Mouse (Mus musculus) liver, embryonic 12.5 days (tissue): ENCODE data around the gene Ints4. TPM values are rescaled to one million over a fixed set of nuclear protein-coding genes. Genes with fewer than 3 reads are reported as not detected.
A peak's percentile ranks its signal among the peaks of the same experiment; 100 is the strongest.

ENCODE experiments used
- ATAC-seq: fragments of 200-750 bp; cut with Nextera tagmentation; 2 replicates; pipeline ENCODE4 v1.8.0; 2017; ENCODE audit warnings: moderate number of reproducible peaks, mild to moderate bottlenecking, moderate library complexity
- H3K27ac ChIP-seq: fragments of 300-500 bp; sonication (generic); 2 replicates; pipeline ENCODE4 v1.5.1; 2016; ENCODE audit warnings: mild to moderate bottlenecking
- H3K27me3 ChIP-seq: fragments of 300-500 bp; sonication (generic); replicated peaks from 2 replicates; pipeline ENCODE4 v1.6.1; 2016; ENCODE audit warnings: mild to moderate bottlenecking, moderate library complexity
- H3K36me3 ChIP-seq: fragments of 300-500 bp; sonication (generic); 2 replicates; pipeline ENCODE4 v1.6.1; 2016; ENCODE audit warnings: mild to moderate bottlenecking, moderate library complexity
- H3K4me1 ChIP-seq: fragments of 300-500 bp; sonication (generic); 2 replicates; pipeline ENCODE4 v1.6.1; 2016
- H3K4me2 ChIP-seq: fragments of 300-500 bp; sonication (generic); 2 replicates; pipeline ENCODE4 v1.6.1; 2016; ENCODE audit warnings: mild to moderate bottlenecking, moderate library complexity
- H3K4me3 ChIP-seq: fragments of 300-500 bp; sonication (generic); 2 replicates; pipeline ENCODE4 v1.5.1; 2016; ENCODE audit warnings: mild to moderate bottlenecking, moderate library complexity
- H3K9ac ChIP-seq: fragments of 300-500 bp; sonication (generic); 2 replicates; pipeline ENCODE4 v1.6.1; 2016; ENCODE audit warnings: mild to moderate bottlenecking, moderate library complexity
- H3K9me3 ChIP-seq: fragments of 300-500 bp; sonication (generic); replicated peaks from 2 replicates; pipeline ENCODE4 v1.6.1; 2016; ENCODE audit warnings: mild to moderate bottlenecking, moderate library complexity
- WGBS: fragments of 180-500 bp; shearing (Covaris S2); methylation state at CpG from one replicate; pipeline ENCODE4 v1.1.7; 2016; ENCODE audit not compliant: insufficient replicate concordance; 5-methylcytosine and 5-hydroxymethylcytosine counted together
- polyA plus RNA-seq: library from polyadenylated mRNA; unstranded; fragments of >200 nt; fragmentation: Nextera tagmentation; extraction: Ambion mirVana; gene quantifications from 2 replicates; pipeline ENCODE4 v1.2.1, GENCODE M21; 2016

The Ints4 gene
- polyA plus RNA-seq, 1 experiment from 2014 or later = 33.4 TPM

DNA sequence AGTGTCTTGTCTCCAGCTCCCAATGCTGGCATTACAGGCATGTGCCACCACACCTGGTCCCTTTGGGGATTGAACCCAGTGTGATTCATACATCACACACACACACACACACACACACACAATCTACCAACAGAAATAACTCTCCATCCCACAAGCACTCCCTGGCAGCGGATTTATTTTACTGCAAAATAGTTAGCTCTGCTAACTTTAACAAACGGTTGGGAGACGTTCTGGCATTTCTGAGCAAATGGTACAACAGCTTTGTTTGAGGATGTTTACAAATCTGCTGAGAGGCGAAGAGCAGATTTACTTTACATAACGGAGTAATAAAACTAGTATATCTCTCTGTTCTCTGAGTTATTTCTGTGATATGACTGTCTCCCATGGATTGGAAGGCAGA is 7.8 kb upstream of the Ints4 start:
- no peak for ATAC-seq
- Histone ChIP-seq H3K4me2 (no peak overlapping the region), H3K27ac (no peak overlapping the region), H3K4me1 (no peaks in the 10 kb centered on the region), H3K4me3 (no peak overlapping the region), H3K9ac (no peak overlapping the region), H3K9me3 (no peaks in the 10 kb centered on the region), H3K36me3 (no peaks in the 10 kb centered on the region), H3K27me3 (no peaks in the 10 kb centered on the region)
- WGBS = 61% methylated on average over 5 of the region's 5 CpGs

DNA sequence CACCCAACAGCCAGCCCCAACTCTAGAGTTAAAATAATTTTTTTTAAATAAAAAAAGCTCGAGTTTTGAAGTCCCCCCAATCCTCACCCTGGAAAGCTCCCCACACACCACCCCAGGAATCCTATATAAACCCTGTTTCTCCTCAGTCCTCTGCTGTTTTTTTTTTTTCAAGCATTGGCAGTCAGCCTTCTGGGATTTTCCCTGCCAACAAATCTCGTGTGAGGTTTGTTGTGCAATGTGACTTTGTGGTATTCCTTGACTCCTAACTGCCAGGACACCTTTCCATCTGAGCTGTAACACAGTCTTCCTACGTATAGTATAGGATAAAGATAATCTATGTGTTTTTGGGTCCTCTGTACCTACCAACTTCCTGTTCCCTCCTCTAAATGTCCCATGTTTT is 1.4 kb upstream of the Ints4 start:
- no peak overlapping the region for H3K4me2 ChIP-seq
- 52% methylated on average over 3 of the region's 3 CpGs for WGBS
- peaks cover 23% of the 10 kb centered on the region for H3K4me1 ChIP-seq
- no peaks in the 10 kb centered on the region for H3K27me3 ChIP-seq
- no peak overlapping the region for H3K4me3 ChIP-seq
- no peak for ATAC-seq
- no peaks in the 10 kb centered on the region for H3K9me3 ChIP-seq
- H3K9ac ChIP-seq = no peak overlapping the region
- no peaks in the 10 kb centered on the region for H3K36me3 ChIP-seq
- no peak overlapping the region for H3K27ac ChIP-seq

DNA sequence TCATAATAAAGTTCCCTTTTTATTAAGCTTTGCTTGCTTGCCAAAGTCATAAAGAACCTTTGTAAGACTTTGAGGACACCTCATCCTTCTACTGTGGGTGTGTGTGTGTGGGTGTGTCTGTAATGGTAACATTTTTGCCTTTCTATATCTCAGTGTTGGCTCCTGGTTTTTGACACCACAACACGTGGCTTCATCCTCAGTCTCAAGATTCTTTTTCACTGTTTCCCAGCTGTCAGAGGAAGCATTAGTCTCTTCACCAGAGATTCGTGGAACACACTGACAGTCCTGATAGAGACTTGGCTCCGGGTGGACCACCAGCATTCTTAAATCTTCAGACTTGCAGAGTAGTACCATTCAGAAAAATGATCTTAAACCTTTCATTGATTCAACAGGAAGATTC is 466 bp upstream of the Ints4 start:
- Histone ChIP-seq H3K27ac (no peak overlapping the region), H3K27me3 (no peaks in the 10 kb centered on the region), H3K9me3 (no peaks in the 10 kb centered on the region), H3K4me1 (peaks cover 23% of the 10 kb centered on the region), H3K36me3 (peaks cover 8% of the 10 kb centered on the region), H3K4me3 (peak overlapping the region; percentile 72), H3K9ac (no peak overlapping the region), H3K4me2 (peak overlapping the region; percentile 85)
- no peak for ATAC-seq
- 11% methylated on average over 3 of the region's 3 CpGs for WGBS

DNA sequence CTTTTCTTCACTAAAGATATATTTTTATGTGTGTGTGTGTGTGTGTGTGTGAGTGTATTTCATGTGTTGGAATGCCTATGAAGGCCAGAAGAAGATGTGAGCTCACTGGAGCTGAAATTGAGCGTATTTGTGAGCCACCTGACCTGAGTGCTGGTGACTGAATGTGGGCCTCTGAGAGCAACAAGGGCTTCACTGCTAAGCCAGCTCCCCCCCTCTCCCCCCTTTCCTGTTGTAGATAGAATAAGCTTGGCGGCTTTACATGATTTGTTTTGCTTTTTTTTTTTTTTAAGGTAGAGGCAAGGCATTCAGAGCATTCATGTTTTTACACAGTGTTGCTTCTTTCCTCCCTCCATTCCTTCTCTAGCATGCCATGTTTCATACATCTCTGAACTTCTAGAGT is 2.6 kb downstream of the Ints4 start:
- H3K9me3 ChIP-seq = no peaks in the 10 kb centered on the region
- peaks cover 23% of the 10 kb centered on the region for H3K4me1 ChIP-seq
- no peaks in the 10 kb centered on the region for H3K27me3 ChIP-seq
- WGBS = 65% methylated on average over 2 of the region's 2 CpGs
- no peak for ATAC-seq
- no peak overlapping the region for H3K9ac ChIP-seq
- H3K36me3 ChIP-seq = peaks cover 38% of the 10 kb centered on the region
- H3K4me2 ChIP-seq = no peak overlapping the region
- H3K4me3 ChIP-seq = no peak overlapping the region
- no peak overlapping the region for H3K27ac ChIP-seq

DNA sequence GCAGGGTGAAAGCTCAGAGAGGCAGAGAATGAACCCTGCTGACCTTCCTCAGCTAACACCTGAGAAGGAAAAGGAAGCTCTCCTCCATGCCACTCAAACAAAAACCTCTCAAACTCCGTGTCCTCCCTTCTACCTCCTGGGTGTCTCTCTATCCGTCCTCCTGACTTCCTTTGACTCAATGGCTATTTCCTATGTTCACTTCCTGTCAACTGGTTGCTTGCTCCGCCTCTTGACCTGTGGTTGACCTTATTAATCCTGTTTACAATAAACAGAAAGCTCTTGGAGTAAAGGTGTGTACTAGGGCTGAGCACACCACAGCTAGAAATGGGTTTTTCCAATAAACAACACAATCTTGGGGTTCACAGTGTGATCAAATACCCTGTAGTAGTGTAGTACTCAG is 10.4 kb downstream of the Ints4 start:
- H3K27me3 ChIP-seq = no peaks in the 10 kb centered on the region
- H3K36me3 ChIP-seq = peaks cover 75% of the 10 kb centered on the region
- 51% methylated on average over 3 of the region's 3 CpGs for WGBS
- H3K4me1 ChIP-seq = 0 out of 2 replicates have a peak, but pooled peaks cover 2% of the 10 kb centered on the region
- H3K4me3 ChIP-seq = no peak overlapping the region
- no peak overlapping the region for H3K27ac ChIP-seq
- ATAC-seq = no peak
- H3K9ac ChIP-seq = no peak overlapping the region
- H3K4me2 ChIP-seq = no peak overlapping the region
- no peaks in the 10 kb centered on the region for H3K9me3 ChIP-seq

DNA sequence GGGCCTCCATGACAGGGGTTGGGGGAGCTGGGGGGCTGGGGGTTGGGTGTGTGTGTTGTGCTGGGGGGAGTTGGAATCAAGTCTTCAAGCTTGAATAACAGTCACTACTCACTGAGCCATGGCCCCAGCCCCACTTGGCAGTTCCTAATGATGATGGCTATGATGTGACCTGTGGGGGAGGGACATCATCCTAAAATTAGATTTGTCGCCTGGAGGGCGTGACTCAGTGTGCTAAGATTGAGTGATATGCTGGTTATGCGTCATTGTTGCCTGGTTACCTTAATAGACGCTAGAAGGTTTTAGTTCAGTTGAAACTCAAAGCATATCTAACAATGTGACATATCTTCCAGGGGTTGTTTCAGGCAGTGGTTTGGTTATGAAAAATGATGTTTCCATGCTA is 11.7 kb downstream of the Ints4 start:
- 60% methylated on average over 4 of the region's 4 CpGs for WGBS
- Histone ChIP-seq H3K9me3 (no peaks in the 10 kb centered on the region), H3K4me3 (no peak overlapping the region), H3K27me3 (no peaks in the 10 kb centered on the region), H3K4me2 (no peak overlapping the region), H3K27ac (no peak overlapping the region), H3K4me1 (0 out of 2 replicates have a peak, but pooled peaks cover 2% of the 10 kb centered on the region), H3K36me3 (peaks cover 64% of the 10 kb centered on the region), H3K9ac (no peak overlapping the region)
- ATAC-seq = no peak

DNA sequence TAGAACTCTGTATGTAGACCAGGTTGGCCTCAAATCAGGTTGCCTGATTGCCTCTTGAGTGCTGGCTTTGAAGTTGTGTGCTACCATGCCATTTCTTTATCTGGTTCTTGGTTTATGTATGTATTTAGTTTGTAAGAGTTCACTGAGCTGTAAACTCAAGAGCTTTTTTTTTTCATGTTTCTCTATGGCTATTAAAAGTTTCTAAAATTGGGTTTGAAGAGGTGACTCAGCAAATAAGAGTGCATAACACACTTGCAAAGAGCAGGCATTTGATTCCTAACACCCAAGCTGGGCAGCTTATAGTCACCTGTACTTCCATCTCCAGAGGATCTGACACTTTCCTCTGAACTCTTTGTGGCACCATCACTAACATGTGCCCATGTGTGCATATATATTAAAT is 14.3 kb downstream of the Ints4 start:
- H3K9me3 ChIP-seq = no peaks in the 10 kb centered on the region
- no peak overlapping the region for H3K27ac ChIP-seq
- H3K4me3 ChIP-seq = no peak overlapping the region
- H3K27me3 ChIP-seq = no peaks in the 10 kb centered on the region
- H3K4me1 ChIP-seq = 0 out of 2 replicates have a peak, but pooled peaks cover 2% of the 10 kb centered on the region
- ATAC-seq = no peak
- H3K9ac ChIP-seq = no peak overlapping the region
- H3K4me2 ChIP-seq = no peak overlapping the region
- H3K36me3 ChIP-seq = peaks cover 64% of the 10 kb centered on the region

DNA sequence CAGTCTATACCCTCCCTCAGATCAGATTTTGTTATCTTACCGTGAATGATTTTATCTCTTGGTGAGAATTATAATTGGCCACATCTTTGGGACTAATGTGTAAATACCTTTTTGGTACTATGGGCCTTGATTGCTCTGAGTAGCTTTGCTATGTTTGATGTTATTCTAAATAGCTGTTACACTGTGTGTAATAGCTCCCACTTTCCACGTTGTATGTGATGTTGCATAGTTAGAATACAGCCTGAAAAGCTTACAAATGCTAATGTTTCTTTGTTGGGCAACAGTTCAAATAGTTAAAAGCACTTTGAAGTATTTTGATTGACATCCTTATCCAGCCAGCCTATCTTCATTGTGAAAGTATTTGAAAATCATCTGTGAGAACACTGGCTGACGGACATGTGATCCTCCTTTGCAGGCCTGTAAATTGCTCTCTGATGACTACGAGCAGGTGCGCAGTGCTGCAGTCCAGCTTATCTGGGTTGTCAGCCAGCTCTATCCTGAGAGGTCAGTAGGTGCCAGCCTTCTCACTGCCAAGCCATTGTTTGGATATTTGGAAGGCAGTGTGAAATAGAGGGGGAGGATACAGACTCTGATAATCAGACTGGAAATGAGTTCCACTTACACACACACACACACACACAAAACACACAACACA is 19.9 kb downstream of the Ints4 start:
- Histone ChIP-seq H3K36me3 (peaks cover 57% of the 10 kb centered on the region), H3K9me3 (no peaks in the 10 kb centered on the region), H3K27ac (no peak overlapping the region), H3K4me1 (no peaks in the 10 kb centered on the region), H3K4me2 (no peak overlapping the region), H3K27me3 (no peaks in the 10 kb centered on the region), H3K4me3 (no peak overlapping the region), H3K9ac (no peak overlapping the region)
- no peak for ATAC-seq
- WGBS = 81% methylated on average over 5 of the region's 5 CpGs

DNA sequence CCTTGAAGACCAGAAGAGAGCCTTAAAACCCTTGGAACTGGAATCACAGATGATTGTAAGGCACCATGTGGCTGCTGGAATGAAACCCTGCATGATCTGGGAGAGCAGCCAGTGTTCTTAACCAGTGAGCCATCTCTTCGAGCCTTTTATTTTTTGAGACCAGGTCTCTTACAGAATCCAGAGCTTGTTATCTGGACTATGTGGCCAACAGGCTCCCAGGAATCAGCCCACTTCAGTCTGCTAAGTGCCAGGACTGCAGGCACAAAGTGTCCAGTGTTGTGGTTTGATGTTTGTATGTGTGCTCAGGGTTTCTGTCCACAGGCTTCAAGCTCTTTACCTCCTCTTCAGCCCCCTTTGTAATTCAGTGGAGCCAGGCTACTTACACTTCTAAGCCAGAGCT is 34.0 kb downstream of the Ints4 start:
- peaks cover 82% of the 10 kb centered on the region for H3K36me3 ChIP-seq
- H3K27ac ChIP-seq = no peak overlapping the region
- H3K9me3 ChIP-seq = no peaks in the 10 kb centered on the region
- H3K27me3 ChIP-seq = no peaks in the 10 kb centered on the region
- H3K9ac ChIP-seq = no peak overlapping the region
- no peaks in the 10 kb centered on the region for H3K4me1 ChIP-seq
- H3K4me3 ChIP-seq = no peak overlapping the region
- 77% methylated on average over 1 of the region's 1 CpGs for WGBS
- H3K4me2 ChIP-seq = no peak overlapping the region
- no peak for ATAC-seq

DNA sequence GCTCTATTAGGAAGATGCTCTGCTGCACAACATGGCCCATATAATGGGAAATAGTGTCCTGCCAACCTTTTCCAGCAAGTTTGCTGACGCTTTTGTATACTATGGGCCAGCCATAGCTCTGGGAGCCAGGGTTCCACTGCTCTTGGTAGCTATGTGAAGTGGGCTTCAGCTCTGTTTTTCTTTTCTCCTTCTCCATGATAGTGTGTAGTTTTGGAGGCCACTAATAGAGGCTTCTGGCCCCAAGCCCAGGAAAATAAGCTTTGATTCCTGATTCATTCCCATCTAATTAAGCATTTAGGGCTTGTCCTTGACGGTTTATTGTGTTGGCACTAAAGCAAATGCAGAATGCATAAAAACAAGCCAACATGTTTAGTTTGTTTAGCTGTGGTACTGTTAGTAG is 39.2 kb downstream of the Ints4 start:
- Histone ChIP-seq H3K9me3 (no peaks in the 10 kb centered on the region), H3K9ac (no peak overlapping the region), H3K36me3 (peaks cover 60% of the 10 kb centered on the region), H3K27me3 (no peaks in the 10 kb centered on the region), H3K27ac (no peak overlapping the region), H3K4me1 (no peaks in the 10 kb centered on the region), H3K4me2 (no peak overlapping the region), H3K4me3 (no peak overlapping the region)
- no peak for ATAC-seq
- WGBS = 80% methylated on average over 2 of the region's 2 CpGs

DNA sequence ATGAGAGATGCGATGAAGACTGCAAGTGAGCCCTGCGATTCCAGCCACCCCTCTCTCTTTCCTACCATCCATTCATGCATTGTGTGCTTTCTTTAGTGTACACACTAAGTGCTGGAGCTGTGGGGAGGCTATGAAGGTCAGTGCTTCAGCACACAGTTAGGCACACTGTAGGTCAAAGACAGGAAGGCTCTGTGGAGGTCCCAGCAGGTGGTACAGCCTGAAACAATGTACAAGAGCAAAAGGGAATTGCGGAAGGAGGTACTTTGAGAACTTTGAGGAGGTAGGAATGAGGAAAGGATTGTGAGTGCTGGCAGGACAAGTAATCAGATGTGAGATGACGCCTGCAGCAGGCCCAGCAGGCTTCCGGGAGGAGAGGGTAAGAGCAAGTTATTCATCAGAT is 54.8 kb downstream of the Ints4 start:
- no peak for ATAC-seq
- 84% methylated on average over 5 of the region's 5 CpGs for WGBS
- H3K27ac ChIP-seq = no peak overlapping the region
- H3K4me1 ChIP-seq = no peaks in the 10 kb centered on the region
- no peak overlapping the region for H3K4me2 ChIP-seq
- no peak overlapping the region for H3K9ac ChIP-seq
- peaks cover 97% of the 10 kb centered on the region for H3K36me3 ChIP-seq
- no peak overlapping the region for H3K4me3 ChIP-seq
- no peaks in the 10 kb centered on the region for H3K9me3 ChIP-seq
- H3K27me3 ChIP-seq = no peaks in the 10 kb centered on the region

DNA sequence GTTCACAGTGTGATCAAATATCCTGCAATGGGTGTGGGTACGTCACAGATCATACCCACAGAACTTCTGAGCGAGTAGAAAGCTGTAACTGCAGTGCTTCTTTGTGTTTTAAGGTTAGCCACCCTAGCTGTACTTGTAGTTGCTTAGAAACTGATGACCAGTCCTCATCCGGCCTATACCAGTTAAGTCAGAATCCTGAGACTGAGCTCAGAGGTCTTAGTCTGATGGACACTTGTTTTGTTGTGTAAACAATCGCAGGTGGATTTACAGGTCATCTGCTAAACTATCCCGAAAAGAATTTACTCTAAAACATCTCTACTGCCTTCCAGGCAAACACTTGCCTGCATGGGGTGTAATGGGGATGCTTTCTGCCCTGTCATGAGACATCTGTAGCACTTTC is 55.8 kb downstream of the Ints4 start:
- Histone ChIP-seq H3K36me3 (peaks cover 97% of the 10 kb centered on the region), H3K9ac (no peak overlapping the region), H3K27me3 (no peaks in the 10 kb centered on the region), H3K9me3 (no peaks in the 10 kb centered on the region), H3K4me3 (no peak overlapping the region), H3K4me1 (no peaks in the 10 kb centered on the region), H3K4me2 (no peak overlapping the region), H3K27ac (no peak overlapping the region)
- ATAC-seq = no peak
- 80% methylated on average over 5 of the region's 5 CpGs for WGBS

DNA sequence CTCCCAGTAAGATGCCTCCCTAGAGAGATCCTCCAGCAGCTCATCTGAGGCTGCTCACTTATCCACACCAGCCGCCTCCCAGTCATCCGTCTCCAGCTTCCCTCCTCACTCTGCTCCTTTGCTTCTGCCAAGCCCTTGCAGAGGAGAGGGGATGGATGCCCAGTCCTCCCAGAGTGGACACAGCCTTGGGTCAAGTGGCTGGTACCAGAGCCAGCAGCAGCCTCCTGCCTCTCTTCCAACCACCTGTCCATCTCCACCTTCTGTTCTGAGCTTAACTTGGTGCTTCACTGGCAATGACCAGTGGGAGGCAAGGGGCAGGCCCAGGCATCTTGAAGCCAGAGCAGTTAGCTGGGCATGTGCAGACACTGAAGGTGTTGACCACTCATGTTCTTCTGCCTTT is 65.7 kb downstream of the Ints4 start:
- WGBS = 84% methylated on average over 2 of the region's 2 CpGs
- H3K9me3 ChIP-seq = no peaks in the 10 kb centered on the region
- no peaks in the 10 kb centered on the region for H3K4me1 ChIP-seq
- H3K36me3 ChIP-seq = peaks cover 24% of the 10 kb centered on the region
- no peaks in the 10 kb centered on the region for H3K27me3 ChIP-seq
- no peak overlapping the region for H3K4me2 ChIP-seq
- ATAC-seq = no peak
- H3K27ac ChIP-seq = no peak overlapping the region
- no peak overlapping the region for H3K4me3 ChIP-seq
- H3K9ac ChIP-seq = no peak overlapping the region
